Mouse (Mus musculus) fat pad, adult 2 months (tissue): ENCODE data around the gene Man2b1.
A peak's percentile ranks its signal among the peaks of the same experiment; 100 is the strongest.

Experiments used
- DNase-seq: peaks from one replicate; pipeline ENCODE4 v3.0.0-alpha.2; 2011; ENCODE audit warnings: low read depth, low spot score; ENCODE audit errors: extremely low read depth

The Man2b1 gene

GRCm38 (mm10) chr8:85083108-85083813, at the start of gene Man2b1:
Man2b1 (plus strand) TSS chr8:85083270.
- no peak for DNase-seq

- no peak for DNase-seq
Observed at GRCm38 (mm10) chr8:85033867-85034266, 49.2 kb upstream of the Man2b1 start.

GRCm38 (mm10) chr8:85034764-85035163, 48.3 kb upstream of the Man2b1 start:
- DNase-seq: no peak

- DNase-seq: no peak
Observed at GRCm38 (mm10) chr8:85035165-85035727, 47.8 kb upstream of the Man2b1 start.

GRCm38 (mm10) chr8:85035728-85036310, 47.3 kb upstream of the Man2b1 start:
- no peak for DNase-seq

- no peak for DNase-seq
Observed at GRCm38 (mm10) chr8:85036381-85036717, 46.7 kb upstream of the Man2b1 start.

GRCm38 (mm10) chr8:85036718-85037365, 46.2 kb upstream of the Man2b1 start, which contains the start of gene Tnpo2:
Tnpo2 (plus strand) TSS chr8:85036915.
- peak; percentile 94 for DNase-seq

- DNase-seq: no peak
Observed at GRCm38 (mm10) chr8:85037366-85037680, 45.7 kb upstream of the Man2b1 start.

GRCm38 (mm10) chr8:85037681-85038531, 45.2 kb upstream of the Man2b1 start:
- DNase-seq: no peak

GRCm38 (mm10) chr8:85043619-85044018, 39.5 kb upstream of the Man2b1 start:
- peak; percentile 92 for DNase-seq

GRCm38 (mm10) chr8:85057367-85057766, 25.7 kb upstream of the Man2b1 start:
- no peak for DNase-seq

GRCm38 (mm10) chr8:85059879-85060616, 23.0 kb upstream of the Man2b1 start, which contains the start of gene Fbxw9:
Fbxw9 (plus strand) TSS chr8:85060055.
- DNase-seq: no peak

- no peak for DNase-seq
Observed at GRCm38 (mm10) chr8:85062603-85063002, 20.5 kb upstream of the Man2b1 start.

- no peak for DNase-seq
Observed at GRCm38 (mm10) chr8:85065213-85065612, 17.9 kb upstream of the Man2b1 start.

GRCm38 (mm10) chr8:85067155-85067554, 15.9 kb upstream of the Man2b1 start:
- peak; percentile 69 for DNase-seq

- no peak for DNase-seq
Observed at GRCm38 (mm10) chr8:85067982-85068381, 15.1 kb upstream of the Man2b1 start, which contains the start of gene Gm5741. Gm5741 (minus strand) TSS chr8:85067982.

- no peak for DNase-seq
Observed at GRCm38 (mm10) chr8:85071041-85071440, 12.0 kb upstream of the Man2b1 start.

GRCm38 (mm10) chr8:85071514-85072281, 11.4 kb upstream of the Man2b1 start, which contains the start of gene Dhps:
Dhps (plus strand) TSS chr8:85071757.
- no peak for DNase-seq

GRCm38 (mm10) chr8:85072364-85072929, 10.6 kb upstream of the Man2b1 start:
- DNase-seq: no peak
